Mouse (Mus musculus) lung, postnatal 14 days (tissue): ENCODE measurements around the gene Frmd4b.
"Not testable (repeated sequence)": the region's sequence is repeated elsewhere in the genome, so short reads cannot be mapped to it uniquely, and the experiment has no call there.

Experiments used
- DNase-seq: peaks from one replicate; pipeline ENCODE4 v3.0.0; 2021

The Frmd4b gene

GRCm38 (mm10) chr6:97411327-97411726 lies 206.0 kb downstream of the Frmd4b start:
- no peak for DNase-seq

- no peak for DNase-seq
Measured at GRCm38 (mm10) chr6:97409467-97410239, 207.7 kb downstream of the Frmd4b start.

- no peak for DNase-seq
Measured at GRCm38 (mm10) chr6:97407914-97408313, 209.4 kb downstream of the Frmd4b start.

GRCm38 (mm10) chr6:97407425-97407824 lies 209.9 kb downstream of the Frmd4b start:
- DNase-seq = no peak

- no peak for DNase-seq
Measured at GRCm38 (mm10) chr6:97405311-97405710, 212.0 kb downstream of the Frmd4b start.

- DNase-seq = no peak
Measured at GRCm38 (mm10) chr6:97402822-97403472, 214.4 kb downstream of the Frmd4b start.

GRCm38 (mm10) chr6:97400446-97400845 lies 216.9 kb downstream of the Frmd4b start:
- no peak for DNase-seq

GRCm38 (mm10) chr6:97397935-97398334 lies 219.4 kb downstream of the Frmd4b start:
- DNase-seq = no peak

GRCm38 (mm10) chr6:97396957-97397354 lies 220.4 kb downstream of the Frmd4b start:
- DNase-seq = no peak

- DNase-seq = peak; percentile 28
Measured at GRCm38 (mm10) chr6:97396351-97396956, 220.9 kb downstream of the Frmd4b start.

- DNase-seq = peak; percentile 40
Measured at GRCm38 (mm10) chr6:97395477-97396350, 221.6 kb downstream of the Frmd4b start.

GRCm38 (mm10) chr6:97394473-97395075 lies 222.8 kb downstream of the Frmd4b start:
- DNase-seq = no peak

- no peak for DNase-seq
Measured at GRCm38 (mm10) chr6:97392912-97393311, 224.4 kb downstream of the Frmd4b start.

- DNase-seq = no peak
Measured at GRCm38 (mm10) chr6:97387388-97387787, 230.0 kb downstream of the Frmd4b start.

GRCm38 (mm10) chr6:97384918-97385317 lies 232.4 kb downstream of the Frmd4b start:
- DNase-seq = no peak

- DNase-seq = no peak
Measured at GRCm38 (mm10) chr6:97381275-97381674, 236.1 kb downstream of the Frmd4b start.

- DNase-seq = no peak
Measured at GRCm38 (mm10) chr6:97370947-97371346, 246.4 kb downstream of the Frmd4b start.

- no peak for DNase-seq
Measured at GRCm38 (mm10) chr6:97370460-97370859, 246.9 kb downstream of the Frmd4b start.

- DNase-seq = no peak
Measured at GRCm38 (mm10) chr6:97363846-97364245, 253.5 kb downstream of the Frmd4b start.

GRCm38 (mm10) chr6:97357606-97358005 lies 259.7 kb downstream of the Frmd4b start:
- DNase-seq = not testable (repeated sequence)

- DNase-seq = no peak
Measured at GRCm38 (mm10) chr6:97356612-97357011, 260.7 kb downstream of the Frmd4b start.

GRCm38 (mm10) chr6:97355141-97355540 lies 262.2 kb downstream of the Frmd4b start:
- DNase-seq = no peak

- no peak for DNase-seq
Measured at GRCm38 (mm10) chr6:97353933-97354332, 263.4 kb downstream of the Frmd4b start.
